Mouse (Mus musculus): ENCODE results near the gene BC049352. TPM values are rescaled to one million over a fixed set of nuclear protein-coding genes. Genes with fewer than 3 reads are reported as not detected.
A peak's percentile ranks its signal among the peaks of the same experiment; 100 is the strongest.

The BC049352 gene
- polyA plus RNA-seq (2012; rRNA removed) = 1.5 and 1.8 TPM in 2 replicates

DNA sequence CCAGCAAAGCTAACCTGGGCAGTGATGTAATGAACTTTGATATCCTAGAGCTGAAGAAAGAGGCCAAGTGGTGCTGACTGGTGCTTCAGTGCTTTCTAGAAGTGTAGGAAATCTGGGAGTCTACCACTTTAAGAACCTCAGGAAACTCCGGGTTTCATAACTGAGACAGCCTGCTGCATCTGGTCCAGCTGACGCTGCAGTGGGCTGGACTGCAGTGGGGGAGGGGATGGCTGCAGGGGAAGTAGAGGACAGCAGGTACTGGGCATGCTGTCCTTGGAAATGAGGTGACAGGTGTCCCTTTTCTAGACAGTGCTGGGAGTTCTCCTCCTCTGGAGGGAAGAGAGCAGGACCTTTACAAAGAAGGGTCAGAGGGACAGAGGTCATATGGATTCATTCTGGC, at the start of gene BC049352:
Gene BC049352, plus strand, starts transcription at position 238 of the 400 bp plus-strand sequence.
- H3K4me1 ChIP-seq (ENCODE audit: control insufficient read depth, insufficient read depth, low read length) = peaks cover 6% of the 10 kb centered on the region; the same call in 1 of the 2 replicates
- H3K27ac ChIP-seq (ENCODE audit: insufficient read depth, low read length) = peak within 1 kb of the TSS; percentile 24; the same call in 1 of the 2 replicates

GRCm38 (mm10) chr9:45133484-45134310, 48.1 kb upstream of the BC049352 start:
- Histone ChIP-seq H3K27ac (ENCODE audit: insufficient read depth, low read length) (no peak overlapping the region), H3K4me1 (ENCODE audit: control insufficient read depth, insufficient read depth, low read length) (no peaks in the 10 kb centered on the region), H3K4me3 (ENCODE audit: insufficient read depth, low read length) (no peak overlapping the region)
- no peak for TF ChIP-seq POLR2A (IDR thresholded peaks at IDR 0.05; ENCODE audit: extremely low read depth, insufficient read depth, low read length)
- peak; percentile 45 for TF ChIP-seq CTCF (IDR thresholded peaks at IDR 0.05; ENCODE audit: extremely low read depth, insufficient read depth, low read length)

More for the DNA sequence above, at the start of gene BC049352:
- TF ChIP-seq POLR2A (IDR thresholded peaks at IDR 0.05; ENCODE audit: extremely low read depth, insufficient read depth, low read length) = no peak
- no peak for TF ChIP-seq CTCF (IDR thresholded peaks at IDR 0.05; ENCODE audit: extremely low read depth, insufficient read depth, low read length)
- H3K4me3 ChIP-seq (ENCODE audit: insufficient read depth, low read length) = no peak within 1 kb of the TSS

GRCm38 (mm10) chr9:45136442-45137169, 45.2 kb upstream of the BC049352 start:
- no peak for TF ChIP-seq CTCF (IDR thresholded peaks at IDR 0.05; ENCODE audit: extremely low read depth, insufficient read depth, low read length)
- no peak for TF ChIP-seq POLR2A (IDR thresholded peaks at IDR 0.05; ENCODE audit: extremely low read depth, insufficient read depth, low read length)
- no peak overlapping the region for H3K4me3 ChIP-seq (ENCODE audit: insufficient read depth, low read length)
- no peaks in the 10 kb centered on the region for H3K4me1 ChIP-seq (ENCODE audit: control insufficient read depth, insufficient read depth, low read length)
- H3K27ac ChIP-seq (ENCODE audit: insufficient read depth, low read length) = no peak overlapping the region

GRCm38 (mm10) chr9:45138191-45139032, 43.4 kb upstream of the BC049352 start, which contains the start of gene Scn4b:
Gene Scn4b (plus strand): TSS chr9:45138395.
- TF ChIP-seq CTCF (IDR thresholded peaks at IDR 0.05; ENCODE audit: extremely low read depth, insufficient read depth, low read length) (no peak), POLR2A (IDR thresholded peaks at IDR 0.05; ENCODE audit: extremely low read depth, insufficient read depth, low read length) (no peak)
- no peak within 1 kb of the TSS for H3K27ac ChIP-seq (ENCODE audit: insufficient read depth, low read length)
- H3K4me1 ChIP-seq (ENCODE audit: control insufficient read depth, insufficient read depth, low read length) = no peaks in the 10 kb centered on the region
- peak within 1 kb of the TSS; percentile 41 for H3K4me3 ChIP-seq (ENCODE audit: insufficient read depth, low read length)

DNA sequence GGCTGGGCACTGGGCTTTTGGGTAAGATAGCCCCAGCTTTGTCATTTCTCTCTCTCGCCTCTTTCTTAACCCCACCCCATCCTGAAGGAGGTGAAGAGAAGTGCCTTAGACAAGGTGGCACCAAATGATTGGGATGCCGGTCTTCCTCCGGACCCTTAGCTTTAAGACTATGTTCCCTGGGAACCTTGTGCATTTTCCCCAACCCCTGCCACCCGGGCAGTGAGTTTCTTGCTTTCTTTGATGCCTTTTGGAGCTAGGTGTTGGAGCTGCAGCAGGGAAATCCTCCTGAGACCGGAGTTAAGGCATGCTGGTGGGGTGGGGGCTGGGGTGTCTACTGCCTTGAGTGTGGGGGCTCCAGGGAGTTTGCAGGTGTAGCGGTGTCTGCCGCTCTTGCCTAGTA, 42.7 kb upstream of the BC049352 start:
- Histone ChIP-seq H3K4me1 (ENCODE audit: control insufficient read depth, insufficient read depth, low read length) (no peaks in the 10 kb centered on the region), H3K27ac (ENCODE audit: insufficient read depth, low read length) (no peak overlapping the region), H3K4me3 (ENCODE audit: insufficient read depth, low read length) (peak overlapping the region; percentile 41)
- no peak for TF ChIP-seq CTCF (IDR thresholded peaks at IDR 0.05; ENCODE audit: extremely low read depth, insufficient read depth, low read length)
- no peak for TF ChIP-seq POLR2A (IDR thresholded peaks at IDR 0.05; ENCODE audit: extremely low read depth, insufficient read depth, low read length)

GRCm38 (mm10) chr9:45140945-45141344, 40.9 kb upstream of the BC049352 start:
- H3K4me1 ChIP-seq (ENCODE audit: control insufficient read depth, insufficient read depth, low read length) = no peaks in the 10 kb centered on the region
- H3K27ac ChIP-seq (ENCODE audit: insufficient read depth, low read length) = no peak overlapping the region
- H3K4me3 ChIP-seq (ENCODE audit: insufficient read depth, low read length) = peak overlapping the region; percentile 41
- TF ChIP-seq CTCF (IDR thresholded peaks at IDR 0.05; ENCODE audit: extremely low read depth, insufficient read depth, low read length) = no peak
- TF ChIP-seq POLR2A (IDR thresholded peaks at IDR 0.05; ENCODE audit: extremely low read depth, insufficient read depth, low read length) = no peak

DNA sequence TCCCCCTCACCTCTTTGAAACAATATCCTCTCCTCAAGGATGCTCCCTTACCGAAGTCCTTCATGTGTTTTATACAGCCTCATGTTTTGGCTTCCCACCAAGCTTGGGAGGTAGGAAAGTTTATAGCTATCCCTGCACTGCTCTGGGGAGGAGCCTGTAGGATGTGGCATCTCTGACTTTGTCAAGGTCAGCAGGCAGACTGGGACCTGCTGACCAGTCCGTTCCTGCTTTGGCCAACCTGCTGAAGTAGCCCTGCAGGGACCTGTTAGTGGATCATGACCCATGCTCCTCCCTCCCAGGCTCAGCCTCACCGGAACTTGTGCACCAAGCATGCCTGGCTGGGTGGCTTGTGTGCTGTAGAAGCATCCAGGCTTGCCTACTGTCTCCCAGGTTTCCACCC, 39.1 kb upstream of the BC049352 start:
- Histone ChIP-seq H3K27ac (ENCODE audit: insufficient read depth, low read length) (no peak overlapping the region), H3K4me3 (ENCODE audit: insufficient read depth, low read length) (no peak overlapping the region), H3K4me1 (ENCODE audit: control insufficient read depth, insufficient read depth, low read length) (no peaks in the 10 kb centered on the region)
- no peak for TF ChIP-seq POLR2A (IDR thresholded peaks at IDR 0.05; ENCODE audit: extremely low read depth, insufficient read depth, low read length)
- no peak for TF ChIP-seq CTCF (IDR thresholded peaks at IDR 0.05; ENCODE audit: extremely low read depth, insufficient read depth, low read length)

- TF ChIP-seq POLR2A (IDR thresholded peaks at IDR 0.05; ENCODE audit: extremely low read depth, insufficient read depth, low read length) = peak; percentile 29; the same call in 1 of the 2 replicates
- TF ChIP-seq CTCF (IDR thresholded peaks at IDR 0.05; ENCODE audit: extremely low read depth, insufficient read depth, low read length) = peak; percentile 17; the same call in 1 of the 2 replicates
- peak overlapping the region; percentile 36 for H3K4me3 ChIP-seq (ENCODE audit: insufficient read depth, low read length)
- no peaks in the 10 kb centered on the region for H3K4me1 ChIP-seq (ENCODE audit: control insufficient read depth, insufficient read depth, low read length)
- H3K27ac ChIP-seq (ENCODE audit: insufficient read depth, low read length) = peak overlapping the region; percentile 18; the same call in 1 of the 2 replicates
Observed at GRCm38 (mm10) chr9:45145533-45146266, 36.1 kb upstream of the BC049352 start.

Data from cortical plate, adult 2 months (tissue).